Mouse (Mus musculus) midbrain, embryonic 13.5 days (tissue): ENCODE data around the gene Sdhaf2. TPM values are rescaled to one million over a fixed set of nuclear protein-coding genes. Genes with fewer than 3 reads are reported as not detected.
"Not testable (repeated sequence)": the region's sequence is repeated elsewhere in the genome, so short reads cannot be mapped to it uniquely, and the experiment has no call there.

Experiments used
- ATAC-seq: fragments of 200-750 bp; cut with Nextera tagmentation; 2 replicates; pipeline ENCODE4 v1.8.0; 2017; ENCODE audit warnings: mild to moderate bottlenecking, moderate TSS enrichment, moderate library complexity
- H3K27ac ChIP-seq: fragments of 300-500 bp; sonication (generic); 2 replicates; pipeline ENCODE4 v1.5.1; 2015; ENCODE audit warnings: inconsistent platforms, mild to moderate bottlenecking, moderate library complexity
- H3K27me3 ChIP-seq: fragments of 300-500 bp; sonication (generic); 2 replicates; pipeline ENCODE4 v1.6.1; 2015; ENCODE audit warnings: mild to moderate bottlenecking, inconsistent platforms
- H3K36me3 ChIP-seq: fragments of 300-500 bp; sonication (generic); 2 replicates; pipeline ENCODE4 v1.6.1; 2015; ENCODE audit warnings: mild to moderate bottlenecking, inconsistent platforms
- H3K4me1 ChIP-seq: fragments of 300-500 bp; sonication (generic); replicated peaks from 2 replicates; pipeline ENCODE4 v1.6.1; 2015; ENCODE audit warnings: inconsistent platforms
- H3K4me2 ChIP-seq: fragments of 300-500 bp; sonication (generic); replicated peaks from 2 replicates; pipeline ENCODE4 v1.6.1; 2015; ENCODE audit warnings: moderate library complexity, mild to moderate bottlenecking, inconsistent platforms
- H3K4me3 ChIP-seq: fragments of 300-500 bp; sonication (generic); replicated peaks from 2 replicates; pipeline ENCODE4 v1.5.1; 2015; ENCODE audit warnings: mild to moderate bottlenecking, inconsistent platforms
- H3K9ac ChIP-seq: fragments of 300-500 bp; sonication (generic); replicated peaks from 2 replicates; pipeline ENCODE4 v1.6.1; 2015; ENCODE audit warnings: mild to moderate bottlenecking, inconsistent platforms
- H3K9me3 ChIP-seq: fragments of 300-500 bp; sonication (generic); 2 replicates; pipeline ENCODE4 v1.6.1; 2016; ENCODE audit warnings: mild to moderate bottlenecking, inconsistent platforms
- WGBS: fragments of 180-500 bp; shearing (Covaris S2); methylation state at CpG from one replicate; pipeline ENCODE4 v1.1.7; 2015; 5-methylcytosine and 5-hydroxymethylcytosine counted together
- polyA plus RNA-seq: library from polyadenylated mRNA; unstranded; fragments of >200 nt; fragmentation: Nextera tagmentation; extraction: Ambion mirVana; gene quantifications from 2 replicates; pipeline ENCODE4 v1.2.1, GENCODE M21; 2015

Sdhaf2 gene
- 63.3 and 63.5 TPM in 2 replicates for polyA plus RNA-seq

- Histone ChIP-seq H3K27ac (peak within 1 kb of the TSS; percentile 97), H3K36me3 (peaks cover 17% of the 10 kb centered on the region), H3K27me3 (no peaks in the 10 kb centered on the region), H3K4me3 (peak within 1 kb of the TSS; percentile 98), H3K9me3 (no peaks in the 10 kb centered on the region), H3K4me2 (peak within 1 kb of the TSS; percentile 85), H3K4me1 (peaks cover 34% of the 10 kb centered on the region), H3K9ac (peak within 1 kb of the TSS; percentile 98)
- WGBS, result under 1% methylated on average over 11 of the region's 11 CpGs
- ATAC-seq, result no peak
These were observed at the start of gene Sdhaf2 for GRCm38 (mm10) chr19:10525910-10526309. Gene Sdhaf2 (minus strand): TSS chr19:10526142.

DNA sequence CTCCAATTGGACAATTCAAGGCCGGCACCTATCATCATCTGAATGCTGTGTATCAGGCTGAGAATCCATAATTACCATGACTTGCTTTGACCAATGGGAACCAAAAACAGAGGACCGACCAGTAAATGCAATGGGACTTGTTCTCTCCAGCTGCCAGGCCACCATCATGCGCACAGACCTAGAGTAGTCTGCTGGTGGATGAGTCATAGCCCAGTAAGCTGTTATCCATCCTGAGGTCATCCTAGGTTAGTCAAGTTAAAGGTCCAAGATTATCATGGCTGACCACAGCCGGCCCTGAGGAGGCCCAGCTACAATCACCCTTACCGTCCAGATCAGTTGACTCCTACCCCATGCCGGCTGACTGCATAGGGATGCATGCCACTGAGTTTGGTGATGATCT, 43.7 kb upstream of the Sdhaf2 start:
- no peaks in the 10 kb centered on the region for H3K4me1 ChIP-seq
- H3K4me3 ChIP-seq, result no peak overlapping the region
- no peaks in the 10 kb centered on the region for H3K9me3 ChIP-seq
- ATAC-seq, result no peak
- 97% methylated on average over 6 of the region's 6 CpGs for WGBS
- H3K36me3 ChIP-seq, result peaks cover 55% of the 10 kb centered on the region
- H3K9ac ChIP-seq, result no peak overlapping the region
- H3K4me2 ChIP-seq, result no peak overlapping the region
- no peaks in the 10 kb centered on the region for H3K27me3 ChIP-seq
- H3K27ac ChIP-seq, result no peak overlapping the region

DNA sequence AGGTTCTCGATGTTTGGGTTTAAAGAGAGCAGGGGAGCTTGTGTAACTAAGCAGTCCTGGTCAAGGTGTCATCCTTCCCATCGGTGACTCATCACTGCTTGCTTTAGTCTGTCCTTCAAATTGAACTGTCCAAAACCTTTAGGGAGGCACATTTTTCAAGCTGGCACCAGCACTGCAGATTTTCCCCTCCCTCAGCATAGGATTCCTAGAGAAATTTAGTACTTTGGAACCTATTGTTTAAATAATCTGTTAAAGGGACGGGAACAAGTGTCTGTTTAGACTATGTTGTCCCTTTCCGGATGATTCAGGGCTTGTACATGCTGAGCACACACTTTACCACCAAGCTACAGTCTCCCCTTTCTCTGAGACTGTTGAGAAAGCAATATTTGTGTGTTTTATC, 39.3 kb upstream of the Sdhaf2 start:
- no peaks in the 10 kb centered on the region for H3K9me3 ChIP-seq
- 0 out of 2 replicates have a peak, but pooled peaks cover 2% of the 10 kb centered on the region for H3K27me3 ChIP-seq
- H3K4me1 ChIP-seq, result no peaks in the 10 kb centered on the region
- peaks cover 14% of the 10 kb centered on the region for H3K36me3 ChIP-seq
- H3K4me2 ChIP-seq, result no peak overlapping the region
- no peak overlapping the region for H3K27ac ChIP-seq
- no peak for ATAC-seq
- H3K4me3 ChIP-seq, result no peak overlapping the region
- no peak overlapping the region for H3K9ac ChIP-seq
- 86% methylated on average over 4 of the region's 4 CpGs for WGBS

GRCm38 (mm10) chr19:10564278-10564677, 38.3 kb upstream of the Sdhaf2 start:
- Histone ChIP-seq H3K4me1 (no peaks in the 10 kb centered on the region), H3K4me2 (no peak overlapping the region), H3K27me3 (0 out of 2 replicates have a peak, but pooled peaks cover 2% of the 10 kb centered on the region), H3K4me3 (no peak overlapping the region), H3K9ac (no peak overlapping the region), H3K36me3 (peaks cover 5% of the 10 kb centered on the region), H3K9me3 (no peaks in the 10 kb centered on the region), H3K27ac (no peak overlapping the region)
- ATAC-seq, result no peak
- 84% methylated on average over 6 of the region's 6 CpGs for WGBS

DNA sequence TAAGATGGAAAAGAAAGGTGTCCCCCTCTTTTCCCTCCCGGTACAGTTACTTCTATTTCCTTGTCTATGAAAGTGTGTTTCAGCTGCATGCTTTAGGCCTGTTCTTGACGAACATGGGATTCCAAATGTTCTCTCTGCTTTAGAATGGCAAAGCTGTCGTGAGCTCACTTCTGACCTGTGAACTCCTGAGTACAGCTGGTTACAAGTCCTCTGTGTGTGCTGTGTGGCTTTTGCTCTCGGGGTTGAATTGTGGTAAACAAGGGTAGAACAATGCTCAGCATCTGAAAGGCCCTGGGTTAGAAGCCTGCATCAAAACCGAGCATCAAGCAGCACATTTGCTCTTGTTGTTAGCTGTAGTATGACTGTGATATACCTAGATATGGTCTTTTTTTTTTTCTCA, 36.4 kb upstream of the Sdhaf2 start:
- Histone ChIP-seq H3K4me3 (no peak overlapping the region), H3K4me1 (no peaks in the 10 kb centered on the region), H3K4me2 (no peak overlapping the region), H3K36me3 (no peaks in the 10 kb centered on the region), H3K27me3 (0 out of 2 replicates have a peak, but pooled peaks cover 2% of the 10 kb centered on the region), H3K9ac (no peak overlapping the region), H3K9me3 (no peaks in the 10 kb centered on the region), H3K27ac (no peak overlapping the region)
- WGBS, result 57% methylated on average over 5 of the region's 5 CpGs
- no peak for ATAC-seq

DNA sequence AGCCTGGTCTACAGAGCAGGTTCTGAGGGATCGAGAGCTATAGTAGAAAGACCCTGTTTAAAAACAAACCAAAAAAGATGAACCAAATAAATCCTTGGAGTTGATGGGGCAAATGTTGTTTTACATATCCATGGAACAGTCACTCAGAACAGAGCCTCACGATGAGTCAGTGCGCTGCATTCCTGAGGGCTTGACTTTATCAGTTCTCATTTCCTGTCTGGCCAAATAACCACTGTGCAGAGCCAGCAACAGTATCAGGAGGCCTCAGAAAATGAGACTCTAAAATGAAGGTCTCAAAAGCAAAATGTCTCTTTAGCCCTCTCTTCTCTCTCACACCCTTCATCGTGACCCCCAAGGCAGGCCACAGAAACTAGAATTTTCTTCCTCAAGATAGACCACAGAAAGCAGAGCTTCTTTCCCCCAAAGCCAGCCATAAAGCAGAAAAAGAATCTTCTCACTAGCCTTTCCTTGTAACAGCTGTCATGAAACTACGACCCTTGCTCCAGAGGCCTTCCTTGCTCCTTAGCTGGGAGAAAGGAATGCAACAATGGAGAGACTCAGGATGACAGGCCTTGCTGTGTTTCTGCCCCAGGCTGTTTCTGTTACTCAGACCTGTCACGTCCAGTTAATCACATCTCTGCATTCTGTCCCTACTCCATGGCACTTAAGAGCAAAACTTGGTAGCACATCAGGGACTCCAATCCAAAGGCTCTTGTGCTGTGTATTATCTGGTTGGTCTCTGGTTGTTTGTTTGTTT, 35.8 kb upstream of the Sdhaf2 start:
- no peak for ATAC-seq

DNA sequence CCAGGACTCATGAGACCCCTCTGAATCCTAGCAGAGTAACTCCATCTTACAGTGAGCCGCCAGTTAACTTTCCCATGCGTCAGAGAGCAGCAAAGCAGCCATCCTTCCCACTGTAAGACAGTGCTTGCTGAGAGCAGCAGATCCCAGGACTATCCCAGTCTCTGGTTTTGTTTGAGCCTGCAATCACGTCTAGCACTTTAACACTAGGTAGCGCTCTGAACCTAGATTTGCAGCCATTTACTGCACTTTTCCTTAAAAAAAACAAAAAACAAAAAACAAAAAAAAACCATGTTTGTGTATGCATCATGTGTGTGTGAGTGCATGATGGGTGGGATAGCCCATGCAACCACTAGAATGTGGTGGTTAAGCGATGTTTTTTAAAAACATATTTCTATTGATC, 34.2 kb upstream of the Sdhaf2 start:
- 40% methylated on average over 5 of the region's 5 CpGs for WGBS
- H3K9ac ChIP-seq, result no peak overlapping the region
- H3K36me3 ChIP-seq, result no peaks in the 10 kb centered on the region
- peaks cover 12% of the 10 kb centered on the region for H3K4me1 ChIP-seq
- no peak overlapping the region for H3K4me3 ChIP-seq
- ATAC-seq, result no peak
- H3K27ac ChIP-seq, result no peak overlapping the region
- H3K27me3 ChIP-seq, result 0 out of 2 replicates have a peak, but pooled peaks cover 2% of the 10 kb centered on the region
- H3K9me3 ChIP-seq, result no peaks in the 10 kb centered on the region
- H3K4me2 ChIP-seq, result no peak overlapping the region

More for the DNA sequence above, 35.8 kb upstream of the Sdhaf2 start:
- WGBS, result 68% methylated on average over 6 of the region's 6 CpGs
- Histone ChIP-seq H3K4me1 (peaks cover 1% of the 10 kb centered on the region), H3K4me3 (no peak overlapping the region), H3K27ac (no peak overlapping the region), H3K9me3 (no peaks in the 10 kb centered on the region), H3K36me3 (no peaks in the 10 kb centered on the region), H3K9ac (0 out of 2 replicates have a peak overlapping the region, but pooled peaks have one; percentile 16), H3K27me3 (0 out of 2 replicates have a peak, but pooled peaks cover 2% of the 10 kb centered on the region), H3K4me2 (no peak overlapping the region)

DNA sequence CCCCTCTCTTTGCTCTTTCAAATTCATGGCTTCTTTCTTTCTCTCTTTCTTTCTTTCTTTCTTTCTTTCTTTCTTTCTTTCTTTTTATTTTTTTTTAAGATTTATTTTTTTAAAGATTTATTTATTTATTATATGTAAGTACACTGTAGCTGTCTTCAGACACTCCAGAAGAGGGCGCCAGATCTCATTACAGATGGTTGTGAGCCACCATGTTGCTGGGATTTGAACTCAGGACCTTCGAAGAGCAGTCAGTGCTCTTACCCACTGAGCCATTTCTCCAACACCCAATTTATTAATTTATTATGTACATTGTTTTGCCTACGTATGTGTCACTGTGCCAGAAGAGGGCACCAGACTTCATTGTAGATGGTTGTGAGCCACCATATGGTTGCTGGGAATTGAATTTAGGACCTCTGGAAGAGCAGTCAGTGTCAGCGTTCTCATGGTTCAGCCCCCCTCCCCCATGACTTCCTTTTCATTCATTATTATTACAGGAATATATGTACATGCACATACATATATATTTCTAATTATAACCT, 32.0 kb upstream of the Sdhaf2 start:
- H3K9me3 ChIP-seq, H3K27ac ChIP-seq, H3K4me3 ChIP-seq, ATAC-seq, H3K4me2 ChIP-seq, H3K36me3 ChIP-seq, H3K27me3 ChIP-seq, H3K9ac ChIP-seq: not testable (repeated sequence)
- WGBS, result 66% methylated on average over 4 of the region's 4 CpGs
- H3K4me1 ChIP-seq, result peaks cover 25% of the 10 kb centered on the region

DNA sequence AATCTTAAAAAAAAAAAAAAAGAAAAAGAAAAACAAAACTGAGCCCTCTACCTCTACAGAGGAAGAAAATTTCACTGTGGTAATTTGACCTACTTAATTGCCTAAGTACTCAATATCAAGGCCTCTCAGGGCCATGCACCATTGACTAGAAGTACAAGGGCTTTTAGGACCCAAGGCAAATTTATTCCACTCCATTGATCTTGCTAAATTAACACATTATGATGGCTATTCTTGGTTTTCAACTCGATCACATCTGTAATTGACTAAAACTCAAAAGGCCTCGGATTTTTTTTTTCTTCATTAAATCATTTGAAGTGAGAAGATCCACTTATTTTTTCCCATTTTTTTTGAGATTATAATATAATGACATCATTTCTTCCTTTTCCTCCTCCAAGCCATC, 31.5 kb upstream of the Sdhaf2 start:
- WGBS, result 86% methylated on average over 2 of the region's 2 CpGs
- H3K27me3 ChIP-seq, result no peaks in the 10 kb centered on the region
- H3K9ac ChIP-seq, result no peak overlapping the region
- H3K4me2 ChIP-seq, result no peak overlapping the region
- ATAC-seq, result no peak
- peaks cover 7% of the 10 kb centered on the region; the same call in 1 of the 2 replicates for H3K36me3 ChIP-seq
- no peak overlapping the region for H3K27ac ChIP-seq
- no peaks in the 10 kb centered on the region for H3K9me3 ChIP-seq
- H3K4me3 ChIP-seq, result no peak overlapping the region
- H3K4me1 ChIP-seq, result peaks cover 25% of the 10 kb centered on the region

DNA sequence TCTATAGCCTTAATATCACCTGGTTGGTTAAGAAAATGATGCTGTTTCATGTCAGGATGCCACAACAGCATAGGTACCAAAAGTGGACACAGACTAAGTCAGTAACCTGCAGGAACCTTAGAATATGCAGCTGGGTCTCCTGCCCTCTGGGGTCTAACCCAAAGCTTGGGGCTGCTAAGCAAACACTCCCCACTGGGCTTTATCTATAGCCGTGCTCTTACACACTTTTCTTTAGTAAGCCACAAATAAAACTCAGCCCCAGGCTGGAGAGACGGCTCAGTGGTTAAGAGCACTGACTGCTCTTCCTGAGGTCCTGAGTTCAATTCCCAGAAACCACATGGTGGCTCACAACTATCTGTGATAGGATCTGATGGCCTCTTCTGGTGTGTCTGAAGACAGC, 31.1 kb upstream of the Sdhaf2 start:
- H3K27me3 ChIP-seq, result no peaks in the 10 kb centered on the region
- WGBS, result 71% methylated on average over 2 of the region's 2 CpGs
- no peak overlapping the region for H3K4me3 ChIP-seq
- H3K27ac ChIP-seq, result no peak overlapping the region
- no peaks in the 10 kb centered on the region for H3K9me3 ChIP-seq
- no peak for ATAC-seq
- H3K4me1 ChIP-seq, result peaks cover 25% of the 10 kb centered on the region
- no peak overlapping the region for H3K9ac ChIP-seq
- H3K4me2 ChIP-seq, result no peak overlapping the region
- H3K36me3 ChIP-seq, result peaks cover 12% of the 10 kb centered on the region

DNA sequence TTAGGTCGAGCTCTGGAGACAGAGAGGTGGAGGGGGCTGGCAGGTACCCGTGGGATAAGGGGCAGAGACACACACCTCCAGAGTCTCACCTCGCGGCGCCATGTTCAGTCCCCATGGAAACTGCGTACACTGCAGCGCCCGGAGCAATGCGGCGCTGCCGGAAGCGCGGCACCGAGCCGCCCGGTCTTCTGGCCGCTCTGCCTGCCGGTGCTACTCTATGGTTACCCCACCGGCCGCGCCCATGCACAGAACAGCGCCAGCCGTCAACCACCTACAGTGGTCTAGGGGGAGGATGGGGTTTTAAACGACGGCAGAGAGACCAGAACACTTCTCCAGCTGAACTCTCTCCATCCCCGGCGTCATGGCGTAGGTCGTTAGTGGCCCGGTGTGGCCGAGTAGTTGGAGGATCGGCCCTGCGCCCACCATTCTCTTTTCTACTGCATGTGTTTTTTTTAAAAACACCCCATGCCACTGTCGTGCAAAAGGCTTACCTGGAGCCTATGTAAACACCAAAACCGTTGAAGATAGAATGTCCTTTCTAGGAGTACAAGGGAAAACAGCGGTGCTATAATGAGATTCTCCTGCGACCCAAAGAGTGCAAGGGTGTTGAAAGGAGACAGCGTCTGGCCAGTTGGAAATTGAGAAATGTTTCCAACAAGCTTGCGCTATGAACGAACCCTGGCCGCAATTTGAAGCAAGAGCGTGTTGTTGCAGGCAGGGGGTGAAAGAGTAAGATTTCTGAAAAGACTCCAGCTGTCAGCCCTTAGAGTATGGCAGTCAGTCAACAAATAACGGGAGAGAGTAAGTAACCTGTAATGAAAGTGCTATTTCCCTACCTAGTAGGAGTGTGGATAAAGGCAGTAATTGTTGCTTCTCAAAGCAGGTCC, 29.9 kb upstream of the Sdhaf2 start, which contains the start of gene Tmem216:
Gene Tmem216, minus strand, starts transcription at position 615 of the 887 bp plus-strand sequence.
- 1% methylated on average over 43 of the region's 43 CpGs for WGBS
- peak; percentile 100 for ATAC-seq
- Histone ChIP-seq H3K9ac (peak within 1 kb of the TSS; percentile 64), H3K27me3 (no peaks in the 10 kb centered on the region), H3K27ac (peak within 1 kb of the TSS; percentile 90), H3K4me1 (peaks cover 25% of the 10 kb centered on the region), H3K4me2 (peak within 1 kb of the TSS; percentile 65), H3K9me3 (no peaks in the 10 kb centered on the region), H3K36me3 (peaks cover 23% of the 10 kb centered on the region), H3K4me3 (peak within 1 kb of the TSS; percentile 68)

- H3K4me2 ChIP-seq, result no peak overlapping the region
- H3K9me3 ChIP-seq, result no peaks in the 10 kb centered on the region
- no peak for ATAC-seq
- 95% methylated on average over 5 of the region's 5 CpGs for WGBS
- H3K27me3 ChIP-seq, result no peaks in the 10 kb centered on the region
- H3K4me3 ChIP-seq, result no peak overlapping the region
- peaks cover 85% of the 10 kb centered on the region for H3K36me3 ChIP-seq
- no peak overlapping the region for H3K27ac ChIP-seq
- H3K9ac ChIP-seq, result no peak overlapping the region
- no peaks in the 10 kb centered on the region for H3K4me1 ChIP-seq
These were observed 13.5 kb upstream of the Sdhaf2 start for GRCm38 (mm10) chr19:10539454-10539853.
